Mouse (Mus musculus): ENCODE results near the gene Mllt1. TPM values are rescaled to one million over a fixed set of nuclear protein-coding genes. Genes with fewer than 3 reads are reported as not detected.

Gene Mllt1
- total and polyA plus RNA-seq, 3 experiments = 17.1 to 40.4 (median 20.3) TPM

GRCm38 (mm10) chr17:56897630-56898195 lies 37.5 kb downstream of the Mllt1 start:
- in situ Hi-C loops (cut with MboI; ENCODE audit: low pct_ligation_motif_present, low pct_unique_long_range_greater_than_20kb, low sequenced_read_pairs) (no loop called here), dilution Hi-C loops (cut with MboI; ENCODE audit: extremely low pct_ligation_motif_present, extremely low pct_unique_long_range_greater_than_20kb, low sequenced_read_pairs) (no loop called here)
- Histone ChIP-seq H3K4me3 (replicated peaks in 1 of 3; ENCODE audit: low read depth in 2 of 3, low read length in 2 of 3, poor library complexity in 1 of 3) (no peak overlapping the region), H3K27me3 (replicated peaks) (no peaks in the 10 kb centered on the region), H3K36me3 (replicated peaks in 1 of 2; ENCODE audit: control insufficient read depth in 1 of 2, insufficient read depth in 1 of 2, low read length in 1 of 2) (peaks cover 87 to 100% of the 10 kb centered on the region in 2 experiments), H3K9me3 (replicated peaks; ENCODE audit: low read length) (no peaks in the 10 kb centered on the region), H3K79me2 (replicated peaks; ENCODE audit: control insufficient read depth, extremely low read depth, insufficient read depth, poor library complexity, severe bottlenecking) (no peaks in the 10 kb centered on the region), H3K4me1 (ENCODE audit: control insufficient read depth in 1 of 2, insufficient read depth in 2 of 2) (peaks cover 2 to 12% of the 10 kb centered on the region in 2 experiments; a peak in 3 of 4 replicates), H3K4me2 (ENCODE audit: insufficient read depth, low read depth, poor library complexity, severe bottlenecking) (no peak overlapping the region), H3K9ac (ENCODE audit: insufficient read depth, low read depth) (no peak overlapping the region), H3K27ac (ENCODE audit: insufficient read depth, low read depth) (no peak overlapping the region)
- DNase-seq (ENCODE audit: extremely low read depth) = peak; percentile 77
- TF ChIP-seq JUND (conservative IDR thresholded peaks at IDR 0.05; ENCODE audit: low read depth, low read length) (no peak), MAX (IDR thresholded peaks at IDR 0.05; ENCODE audit: low read length) (peak; percentile 38; the same call in 1 of the 2 replicates), IRF4 (IDR thresholded peaks at IDR 0.05; ENCODE audit: low read depth, low read length) (peak; percentile 28; the same call in 1 of the 2 replicates), RAD21 (IDR thresholded peaks at IDR 0.05; ENCODE audit: low read depth, low read length) (peak; percentile 85), NRF1 (IDR thresholded peaks at IDR 0.05; ENCODE audit: low read depth, low read length) (no peak), ZC3H11A (IDR thresholded peaks at IDR 0.05; ENCODE audit: low read depth, low read length) (0 out of 2 replicates have a peak, but pooled peaks have one; percentile 6), CTCF (conservative IDR thresholded peaks at IDR 0.05 in 1 of 2, IDR thresholded peaks at IDR 0.05 in 1 of 2; ENCODE audit: low read depth in 2 of 2, low read length in 2 of 2) (peak; percentile 64 to 88; a peak in 3 of 4 replicates), SIN3A (IDR thresholded peaks at IDR 0.05; ENCODE audit: low read length) (no peak), ETS1 (conservative IDR thresholded peaks at IDR 0.05; ENCODE audit: low read depth, low read length) (no peak), ZKSCAN1 (IDR thresholded peaks at IDR 0.05; ENCODE audit: borderline replicate concordance, low read depth, low read length) (no peak), SMC3 (IDR thresholded peaks at IDR 0.05; ENCODE audit: low read depth, low read length) (peak; percentile 89), EP300 (IDR thresholded peaks at IDR 0.05; ENCODE audit: low read length) (no peak)

DNA sequence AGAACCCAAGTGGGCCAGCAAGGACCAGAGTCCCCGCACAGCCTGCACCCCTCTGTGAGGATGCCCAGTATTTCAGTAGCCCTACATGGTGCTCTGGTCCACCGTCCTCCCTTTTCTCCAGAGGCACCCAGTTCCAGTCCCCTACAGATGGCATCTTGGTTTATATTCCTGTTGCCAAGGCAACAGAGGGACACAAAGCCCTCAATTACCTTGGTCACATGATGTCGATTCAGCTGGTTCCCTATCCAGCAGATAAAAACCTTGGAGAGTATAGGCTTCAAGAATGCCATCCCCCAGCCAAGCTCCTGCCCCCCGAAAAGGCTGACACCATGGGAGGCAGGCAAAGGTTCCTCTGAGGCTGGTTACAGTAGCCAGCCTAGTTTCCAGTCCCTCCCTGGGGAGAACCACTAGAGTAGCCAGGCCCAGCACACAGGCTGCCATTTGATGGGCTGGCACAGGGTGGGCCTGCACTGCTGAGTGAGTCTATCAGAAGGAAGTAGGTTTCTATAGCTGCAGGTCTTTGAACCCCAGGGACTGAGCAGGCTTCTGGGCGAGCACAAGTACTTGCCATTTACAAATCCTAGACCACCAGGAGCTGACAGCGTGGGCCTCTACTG lies 38.6 kb downstream of the Mllt1 start:
- DNase-seq (ENCODE audit: extremely low read depth) = no peak
- H3K27me3 ChIP-seq (replicated peaks) = no peaks in the 10 kb centered on the region
- no peak overlapping the region for H3K4me2 ChIP-seq (ENCODE audit: insufficient read depth, low read depth, poor library complexity, severe bottlenecking)
- no peak overlapping the region for H3K9ac ChIP-seq (ENCODE audit: insufficient read depth, low read depth)
- H3K4me1 ChIP-seq (ENCODE audit: control insufficient read depth in 1 of 2, insufficient read depth in 2 of 2) = peaks cover 2 to 12% of the 10 kb centered on the region in 2 experiments; a peak in 3 of 4 replicates
- no peak overlapping the region for H3K4me3 ChIP-seq (replicated peaks in 1 of 3; ENCODE audit: low read depth in 2 of 3, low read length in 2 of 3, poor library complexity in 1 of 3)
- dilution Hi-C loops (cut with MboI; ENCODE audit: extremely low pct_ligation_motif_present, extremely low pct_unique_long_range_greater_than_20kb, low sequenced_read_pairs) (no loop called here), in situ Hi-C loops (cut with MboI; ENCODE audit: low pct_ligation_motif_present, low pct_unique_long_range_greater_than_20kb, low sequenced_read_pairs) (no loop called here)
- no peak overlapping the region for H3K27ac ChIP-seq (ENCODE audit: insufficient read depth, low read depth)
- TF ChIP-seq TCF12 (IDR thresholded peaks at IDR 0.05; ENCODE audit: low read depth, low read length) (no peak), USF1 (IDR thresholded peaks at IDR 0.05; ENCODE audit: low read depth, low read length) (no peak), POLR2AphosphoS2 (IDR thresholded peaks at IDR 0.05; ENCODE audit: low read depth, low read length) (no peak), JUND (conservative IDR thresholded peaks at IDR 0.05; ENCODE audit: low read depth, low read length) (no peak), ETS1 (conservative IDR thresholded peaks at IDR 0.05; ENCODE audit: low read depth, low read length) (no peak), EP300 (IDR thresholded peaks at IDR 0.05; ENCODE audit: low read length) (no peak), CHD2 (IDR thresholded peaks at IDR 0.05; ENCODE audit: low read length) (no peak), MAX (IDR thresholded peaks at IDR 0.05; ENCODE audit: low read length) (no peak), TBP (conservative IDR thresholded peaks at IDR 0.05; ENCODE audit: low read depth, low read length) (no peak), JUN (IDR thresholded peaks at IDR 0.05; ENCODE audit: insufficient read depth, low read depth, low read length) (no peak), NRF1 (IDR thresholded peaks at IDR 0.05; ENCODE audit: low read depth, low read length) (no peak), BHLHE40 (IDR thresholded peaks at IDR 0.05; ENCODE audit: low read depth, low read length) (no peak), MYC (IDR thresholded peaks at IDR 0.05; ENCODE audit: low read depth, low read length) (no peak), KAT2A (IDR thresholded peaks at IDR 0.05; ENCODE audit: insufficient replicate concordance, low read length) (no peak)
- H3K36me3 ChIP-seq (replicated peaks in 1 of 2; ENCODE audit: control insufficient read depth in 1 of 2, insufficient read depth in 1 of 2, low read length in 1 of 2) = peaks cover 84 to 100% of the 10 kb centered on the region in 2 experiments
- no peaks in the 10 kb centered on the region for H3K79me2 ChIP-seq (replicated peaks; ENCODE audit: control insufficient read depth, extremely low read depth, insufficient read depth, poor library complexity, severe bottlenecking)
- H3K9me3 ChIP-seq (replicated peaks; ENCODE audit: low read length) = no peaks in the 10 kb centered on the region
